Mouse (Mus musculus) hindbrain, embryonic 16.5 days (tissue): Measurements from ENCODE around the gene Nuak1. TPM values are rescaled to one million over a fixed set of nuclear protein-coding genes. Genes with fewer than 3 reads are reported as not detected.

Experiments used
- ATAC-seq: fragments of 200-750 bp; cut with Nextera tagmentation; 2 replicates; pipeline ENCODE4 v1.8.0; 2017; ENCODE audit warnings: moderate TSS enrichment, moderate library complexity
- H3K27ac ChIP-seq: fragments of 300-500 bp; sonication (generic); 2 replicates; pipeline ENCODE4 v1.5.1; 2014; ENCODE audit warnings: low read depth, mild to moderate bottlenecking, control low read depth, low read length, moderate library complexity
- H3K27me3 ChIP-seq: fragments of 300-500 bp; sonication (generic); replicated peaks from 2 replicates; pipeline ENCODE4 v1.6.1; 2014; ENCODE audit warnings: low read length; ENCODE audit not compliant: control insufficient read depth, insufficient read depth
- H3K36me3 ChIP-seq: fragments of 300-500 bp; sonication (generic); 2 replicates; pipeline ENCODE4 v1.6.1; 2014; ENCODE audit warnings: mild to moderate bottlenecking, low read length, moderate library complexity, mixed read lengths; ENCODE audit not compliant: control insufficient read depth, insufficient read depth
- H3K4me1 ChIP-seq: fragments of 300-500 bp; sonication (generic); 2 replicates; pipeline ENCODE4 v1.6.1; 2014; ENCODE audit warnings: low read depth, low read length; ENCODE audit not compliant: control insufficient read depth, insufficient read depth
- H3K4me2 ChIP-seq: fragments of 300-500 bp; sonication (generic); 2 replicates; pipeline ENCODE4 v1.6.1; 2014; ENCODE audit warnings: mild to moderate bottlenecking, low read length, control low read depth, moderate library complexity
- H3K4me3 ChIP-seq: fragments of 300-500 bp; sonication (generic); 2 replicates; pipeline ENCODE4 v1.5.1; 2014; ENCODE audit warnings: mild to moderate bottlenecking, low read length, control low read depth, moderate library complexity
- H3K9ac ChIP-seq: fragments of 300-500 bp; sonication (generic); 2 replicates; pipeline ENCODE4 v1.6.1; 2014; ENCODE audit warnings: low read depth, mild to moderate bottlenecking, control low read depth, low read length, moderate library complexity
- H3K9me3 ChIP-seq: fragments of 300-500 bp; sonication (generic); 2 replicates; pipeline ENCODE4 v1.6.1; 2014; ENCODE audit warnings: mild to moderate bottlenecking, low read length, moderate library complexity; ENCODE audit not compliant: control insufficient read depth
- WGBS: fragments of 180-500 bp; shearing (Covaris S2); extraction: QIAGEN DNeasy Blood & Tissue Kit; methylation state at CpG from one replicate; pipeline ENCODE4 v1.1.7; 2014; 5-methylcytosine and 5-hydroxymethylcytosine counted together
- polyA plus RNA-seq: library from polyadenylated mRNA; unstranded; fragments of >200 nt; fragmentation: Nextera tagmentation; extraction: Ambion mirVana; gene quantifications from 2 replicates; pipeline ENCODE4 v1.2.1, GENCODE M21; 2015

Nuak1 gene
- polyA plus RNA-seq, 1 experiment from 2014 or later, result 4.7 TPM

DNA sequence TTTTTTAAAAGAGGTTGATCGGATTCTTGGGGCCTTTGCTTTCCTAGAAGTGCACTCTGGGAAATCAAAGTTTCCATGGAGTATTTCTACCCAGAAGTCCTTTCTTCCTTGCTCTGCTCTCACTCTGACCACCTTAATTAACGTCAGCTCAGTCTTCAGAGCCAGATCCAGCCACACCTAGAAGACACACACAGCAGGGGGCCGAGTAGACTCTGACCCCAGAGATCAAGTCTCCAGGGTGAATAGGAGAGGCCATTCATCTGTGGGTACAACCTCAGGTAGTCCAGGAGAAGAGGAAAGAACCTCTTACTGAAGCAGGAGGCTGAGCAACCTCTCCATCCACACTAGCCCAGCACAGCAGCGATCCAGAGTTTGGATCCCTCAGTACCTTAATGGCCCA lies 11.5 kb upstream of the Nuak1 start:
- no peaks in the 10 kb centered on the region for H3K27me3 ChIP-seq
- H3K36me3 ChIP-seq, result no peaks in the 10 kb centered on the region
- no peak for ATAC-seq
- H3K9me3 ChIP-seq, result no peaks in the 10 kb centered on the region
- 0 out of 2 replicates have a peak, but pooled peaks cover 3% of the 10 kb centered on the region for H3K4me1 ChIP-seq
- H3K9ac ChIP-seq, result no peak overlapping the region
- WGBS, result 74% methylated on average over 4 of the region's 4 CpGs
- no peak overlapping the region for H3K27ac ChIP-seq
- H3K4me3 ChIP-seq, result no peak overlapping the region
- H3K4me2 ChIP-seq, result no peak overlapping the region

DNA sequence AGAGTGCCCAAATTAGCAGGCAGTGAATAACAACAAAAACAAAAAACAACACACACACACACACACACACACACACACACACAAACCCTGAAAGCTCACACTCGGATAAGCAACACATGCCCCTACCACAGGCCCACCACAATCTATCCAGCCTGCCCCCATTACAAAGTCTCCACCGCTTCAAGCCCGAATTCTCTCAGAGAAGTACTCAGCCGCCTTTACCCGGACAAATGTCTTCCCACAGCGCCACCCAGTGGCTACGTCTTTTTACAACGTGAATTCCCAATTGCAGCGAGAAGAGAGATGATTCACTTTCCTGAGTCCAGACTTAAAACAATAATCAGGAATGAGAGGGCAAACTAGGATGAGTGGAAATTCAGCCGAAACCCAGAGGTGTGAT lies 10.3 kb upstream of the Nuak1 start:
- no peak overlapping the region for H3K27ac ChIP-seq
- WGBS, result 2% methylated on average over 10 of the region's 10 CpGs
- no peaks in the 10 kb centered on the region for H3K27me3 ChIP-seq
- 0 out of 2 replicates have a peak, but pooled peaks cover 3% of the 10 kb centered on the region for H3K4me1 ChIP-seq
- H3K4me2 ChIP-seq, result no peak overlapping the region
- peak; percentile 82 for ATAC-seq
- H3K4me3 ChIP-seq, result no peak overlapping the region
- no peaks in the 10 kb centered on the region for H3K36me3 ChIP-seq
- no peaks in the 10 kb centered on the region for H3K9me3 ChIP-seq
- no peak overlapping the region for H3K9ac ChIP-seq

DNA sequence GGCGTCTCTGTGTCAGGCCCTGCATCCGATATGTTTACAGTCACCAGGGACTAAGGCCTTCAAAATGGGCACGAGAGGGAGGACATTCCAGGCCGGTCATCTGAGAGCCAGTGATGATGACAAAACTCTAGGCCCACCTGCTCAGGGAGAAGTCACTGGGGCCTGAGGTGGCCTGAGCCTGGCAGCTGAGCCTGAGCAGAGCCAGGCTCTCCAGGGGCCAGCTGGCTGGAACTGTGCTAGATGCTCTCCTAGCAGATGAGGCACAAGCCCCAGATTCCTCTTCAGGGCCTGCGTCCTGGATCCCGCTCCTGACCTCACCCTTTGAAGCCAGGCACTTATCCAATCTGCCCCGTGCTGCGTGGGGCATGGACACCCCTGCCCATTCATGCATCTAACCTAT lies 9.3 kb upstream of the Nuak1 start:
- no peaks in the 10 kb centered on the region for H3K27me3 ChIP-seq
- H3K36me3 ChIP-seq, result no peaks in the 10 kb centered on the region
- ATAC-seq, result no peak
- H3K4me3 ChIP-seq, result no peak overlapping the region
- 79% methylated on average over 8 of the region's 8 CpGs for WGBS
- no peak overlapping the region for H3K4me2 ChIP-seq
- H3K9ac ChIP-seq, result 0 out of 2 replicates have a peak overlapping the region, but pooled peaks have one; percentile 1
- H3K9me3 ChIP-seq, result no peaks in the 10 kb centered on the region
- H3K27ac ChIP-seq, result no peak overlapping the region
- H3K4me1 ChIP-seq, result 0 out of 2 replicates have a peak, but pooled peaks cover 3% of the 10 kb centered on the region

DNA sequence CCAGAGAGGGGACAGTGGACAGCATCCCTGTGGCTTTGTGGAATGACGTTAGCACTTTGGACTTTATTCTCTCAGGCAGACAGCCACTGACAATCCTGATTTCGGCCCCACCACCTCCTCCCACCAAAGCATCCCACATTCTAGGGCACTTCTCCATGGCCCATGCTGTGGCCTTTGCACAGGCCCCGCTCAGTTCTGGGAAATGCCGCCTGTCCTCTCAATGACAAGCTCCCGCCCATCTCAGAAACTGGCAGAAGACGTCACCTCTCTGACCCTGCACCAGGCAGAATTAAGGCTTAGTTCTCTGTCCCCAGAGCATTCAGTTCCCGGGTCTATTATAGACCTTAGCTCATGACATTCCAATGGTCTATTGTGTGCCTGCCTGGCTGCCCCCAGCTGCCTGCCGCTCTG lies 7.0 kb upstream of the Nuak1 start:
- Histone ChIP-seq H3K4me3 (no peak overlapping the region), H3K27me3 (no peaks in the 10 kb centered on the region), H3K4me2 (no peak overlapping the region), H3K36me3 (no peaks in the 10 kb centered on the region), H3K9me3 (no peaks in the 10 kb centered on the region), H3K27ac (no peak overlapping the region), H3K9ac (0 out of 2 replicates have a peak overlapping the region, but pooled peaks have one; percentile 23), H3K4me1 (peaks cover 7% of the 10 kb centered on the region)
- WGBS, result 17% methylated on average over 8 of the region's 8 CpGs
- no peak for ATAC-seq

DNA sequence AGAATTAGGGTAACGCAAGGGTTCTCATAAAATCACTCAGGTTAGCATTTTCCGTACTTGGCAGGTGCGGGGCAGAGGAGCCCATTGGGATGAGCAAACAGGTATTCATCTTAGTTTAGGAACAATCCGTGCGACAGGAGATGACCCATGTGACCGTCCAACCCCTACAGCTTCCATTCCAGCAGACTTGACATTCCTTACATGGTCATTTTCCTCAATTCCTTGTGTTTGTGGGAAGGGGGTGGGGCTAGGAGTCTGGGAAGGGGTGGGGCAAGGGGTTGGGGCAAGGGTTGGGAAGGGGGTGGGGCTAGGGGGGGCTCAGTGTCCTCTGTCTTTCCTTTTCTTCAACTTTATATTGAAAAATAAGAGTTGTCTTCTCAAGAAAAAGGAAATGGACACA lies 6.3 kb upstream of the Nuak1 start:
- H3K4me3 ChIP-seq, result no peak overlapping the region
- ATAC-seq, result no peak
- H3K27me3 ChIP-seq, result no peaks in the 10 kb centered on the region
- no peak overlapping the region for H3K27ac ChIP-seq
- H3K9me3 ChIP-seq, result no peaks in the 10 kb centered on the region
- H3K4me1 ChIP-seq, result peaks cover 14% of the 10 kb centered on the region
- no peaks in the 10 kb centered on the region for H3K36me3 ChIP-seq
- H3K4me2 ChIP-seq, result no peak overlapping the region
- 76% methylated on average over 6 of the region's 6 CpGs for WGBS
- no peak overlapping the region for H3K9ac ChIP-seq

DNA sequence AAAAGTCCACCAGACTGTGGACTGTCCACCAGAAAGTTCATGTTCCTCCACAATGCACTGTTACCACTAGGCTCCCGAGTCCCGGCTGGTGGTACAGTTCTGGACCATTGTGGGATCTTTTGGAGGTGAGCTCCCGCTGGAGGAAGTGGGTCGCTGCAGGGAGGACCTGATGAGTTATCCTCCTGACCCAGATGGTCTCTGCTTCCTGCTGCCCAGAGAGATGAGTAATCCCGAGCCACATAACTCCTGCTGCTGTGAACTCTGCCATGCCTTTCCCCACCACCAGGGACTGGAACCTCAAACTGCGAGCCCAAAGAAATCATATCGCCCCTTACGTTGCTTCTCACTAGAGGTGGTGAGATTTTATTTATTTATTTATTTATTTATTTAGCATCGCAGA lies 4.0 kb upstream of the Nuak1 start:
- Histone ChIP-seq H3K4me2 (no peak overlapping the region), H3K4me1 (peaks cover 20% of the 10 kb centered on the region), H3K27me3 (no peaks in the 10 kb centered on the region), H3K9ac (no peak overlapping the region), H3K9me3 (no peaks in the 10 kb centered on the region), H3K27ac (no peak overlapping the region), H3K4me3 (no peak overlapping the region), H3K36me3 (no peaks in the 10 kb centered on the region)
- WGBS, result 70% methylated on average over 9 of the region's 9 CpGs
- ATAC-seq, result no peak

DNA sequence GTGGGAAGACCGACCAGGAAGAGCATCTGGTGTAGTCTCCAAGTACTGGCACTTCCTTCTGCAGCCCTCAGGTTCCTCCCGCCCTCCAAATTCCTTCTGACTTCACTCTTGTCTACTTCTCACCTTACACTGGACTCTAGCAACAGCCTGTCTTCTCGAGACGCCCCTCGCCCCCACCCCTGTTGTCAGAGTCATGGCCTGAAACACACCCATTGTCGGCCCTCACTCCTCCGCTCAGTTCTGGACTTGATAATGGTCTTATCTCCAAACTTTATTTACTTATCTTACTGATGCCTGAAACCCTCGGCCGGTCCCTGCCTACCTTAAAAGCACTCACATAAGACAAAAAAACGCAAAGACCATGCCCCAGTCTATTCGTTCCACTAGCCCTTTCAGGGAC lies 1.4 kb upstream of the Nuak1 start:
- ATAC-seq, result no peak
- peak overlapping the region; percentile 91 for H3K27ac ChIP-seq
- H3K9me3 ChIP-seq, result no peaks in the 10 kb centered on the region
- peak overlapping the region; percentile 94 for H3K4me2 ChIP-seq
- peak overlapping the region; percentile 85 for H3K4me3 ChIP-seq
- peaks cover 32% of the 10 kb centered on the region for H3K4me1 ChIP-seq
- H3K9ac ChIP-seq, result peak overlapping the region; percentile 95
- no peaks in the 10 kb centered on the region for H3K27me3 ChIP-seq
- H3K36me3 ChIP-seq, result no peaks in the 10 kb centered on the region
- WGBS, result 12% methylated on average over 11 of the region's 11 CpGs

DNA sequence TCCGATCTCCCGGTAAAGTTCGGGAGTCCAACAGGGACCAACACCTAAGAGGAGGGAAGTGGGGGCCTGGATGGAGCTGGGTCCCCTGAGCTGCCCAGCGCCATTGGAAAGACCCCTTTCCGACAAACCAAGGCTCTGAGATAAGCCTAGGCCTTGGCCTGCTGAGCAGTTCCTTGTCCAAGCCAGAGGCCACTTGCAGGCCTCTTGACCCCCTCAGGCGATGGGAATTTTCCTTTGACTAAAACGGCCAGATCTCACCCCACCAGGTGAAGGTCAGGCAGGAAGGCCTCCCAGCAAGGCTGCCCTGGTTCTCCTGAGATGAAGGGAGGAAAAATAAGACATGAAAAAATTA lies 1.0 kb upstream of the Nuak1 start:
- Histone ChIP-seq H3K27me3 (no peaks in the 10 kb centered on the region), H3K9ac (peak overlapping the region; percentile 95), H3K27ac (peak overlapping the region; percentile 91), H3K9me3 (no peaks in the 10 kb centered on the region), H3K4me1 (peaks cover 36% of the 10 kb centered on the region), H3K36me3 (no peaks in the 10 kb centered on the region), H3K4me3 (peak overlapping the region; percentile 85), H3K4me2 (peak overlapping the region; percentile 94)
- 0% methylated on average over 7 of the region's 7 CpGs for WGBS
- ATAC-seq, result no peak

DNA sequence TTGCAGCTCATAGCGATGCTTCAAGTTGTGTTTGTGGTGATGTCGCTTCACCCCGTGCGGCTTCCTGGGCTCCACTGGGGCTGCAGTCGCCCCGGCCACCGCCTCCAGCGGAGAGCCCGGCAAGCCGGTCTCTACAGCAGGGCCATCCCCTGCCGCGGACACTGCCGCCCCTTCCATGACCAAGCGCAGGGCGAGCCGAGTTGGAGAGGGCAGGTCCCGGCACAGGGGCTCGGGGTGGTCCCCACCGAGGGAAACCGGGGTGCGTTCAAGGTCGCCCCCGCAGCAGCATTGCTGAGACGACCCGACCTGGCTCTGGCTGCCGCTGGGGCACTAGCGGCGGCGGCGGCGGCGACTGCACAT lies 236 bp downstream of the Nuak1 start:
- Histone ChIP-seq H3K9me3 (no peaks in the 10 kb centered on the region), H3K4me2 (peak overlapping the region; percentile 94), H3K27ac (peak overlapping the region; percentile 91), H3K4me1 (peaks cover 44% of the 10 kb centered on the region), H3K9ac (peak overlapping the region; percentile 95), H3K36me3 (no peaks in the 10 kb centered on the region), H3K4me3 (peak overlapping the region; percentile 85), H3K27me3 (no peaks in the 10 kb centered on the region)
- peak; percentile 34 for ATAC-seq
- WGBS, result under 1% methylated on average over 32 of the region's 32 CpGs

DNA sequence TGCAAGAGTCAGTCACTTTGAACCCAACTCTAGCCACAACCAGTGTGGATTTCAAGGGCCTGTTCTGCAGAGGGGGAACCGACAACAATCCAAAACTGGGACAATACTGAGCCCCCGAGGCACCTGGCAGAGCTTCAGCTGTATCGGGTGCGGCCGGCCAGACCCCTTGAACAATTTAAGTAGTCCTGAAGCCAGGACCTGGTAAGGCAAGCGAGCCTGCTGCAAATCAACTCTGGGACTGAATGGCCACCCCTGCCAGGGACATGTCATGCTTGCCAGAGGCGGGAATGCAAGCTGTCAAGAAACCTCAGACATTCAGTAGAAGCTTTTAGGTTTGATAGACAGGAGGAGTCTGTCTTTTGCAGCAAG lies 1.2 kb downstream of the Nuak1 start:
- ATAC-seq, result no peak
- H3K4me1 ChIP-seq, result peaks cover 44% of the 10 kb centered on the region
- 3% methylated on average over 7 of the region's 7 CpGs for WGBS

More for the DNA sequence above, 1.2 kb downstream of the Nuak1 start:
- H3K9ac ChIP-seq, result peak overlapping the region; percentile 95
- H3K36me3 ChIP-seq, result no peaks in the 10 kb centered on the region
- peak overlapping the region; percentile 94 for H3K4me2 ChIP-seq
- peak overlapping the region; percentile 91 for H3K27ac ChIP-seq
- peak overlapping the region; percentile 85 for H3K4me3 ChIP-seq
- H3K9me3 ChIP-seq, result no peaks in the 10 kb centered on the region
- no peaks in the 10 kb centered on the region for H3K27me3 ChIP-seq
